Mouse (Mus musculus) CD4-positive naive resting alpha-beta T cell, adult 57 days (primary cell): ENCODE measurements around the gene Col4a3bp. TPM values are rescaled to one million over a fixed set of nuclear protein-coding genes. Genes with fewer than 3 reads are reported as not detected.

ENCODE experiments used
- total RNA-seq: library from RNA; stranded (reverse); gene quantifications from one replicate; pipeline ENCODE4 v1.2.4, GENCODE M21; 2023

Col4a3bp gene
- total RNA-seq, result 62.2 TPM

GRCm38 (mm10) chr13:96542081-96542889 lies at the start of gene Col4a3bp, which contains the start of gene Polk:
Gene Col4a3bp (plus strand): TSS chr13:96542618.
Gene Polk (minus strand): TSS chr13:96542579.

GRCm38 (mm10) chr13:96670406-96671077 lies 128.1 kb downstream of the Col4a3bp start, which contains the start of gene Hmgcr:
Gene Hmgcr (minus strand): TSS chr13:96670936.

Other genes with a start within 250 kb of the Col4a3bp start
- gene Poc5, start 154.3 kb upstream of the Col4a3bp start, total RNA-seq, result 26.6 TPM
- not detected for gene Ankdd1b, start 71.4 kb upstream of the Col4a3bp start, total RNA-seq
- not detected for gene Gm17622, start 51.9 kb upstream of the Col4a3bp start, total RNA-seq
- 10.9 TPM for gene Polk, start within 50 bp of the Col4a3bp start, total RNA-seq
- 117 TPM for gene Hmgcr, start 128.3 kb downstream of the Col4a3bp start, total RNA-seq
- gene Ankrd31, start 205.7 kb downstream of the Col4a3bp start, total RNA-seq, result not detected